15 mouse cellular contexts compared by ENCODE assay signal in genomic region chr3:127035540-127035939, GRCm38 (mm10).
DNase-seq lines count a peak whose midpoint lies in the region; TF ChIP-seq lines count a peak whose summit lies in the region.
"Had no signal": no experiment of that assay in that cellular context is flagged by ENCODE, and none has a peak within 500 bp of the region (broad histone marks: within the 10 kb centered on the region; RNA-seq: fewer than 3 reads in every experiment).

No protein-coding gene starts in this region.

- peak overlapping the region; percentile 77 for H3K27ac ChIP-seq in layer of hippocampus, adult 2 months
- H3K27ac ChIP-seq: forebrain, embryonic 13.5 days; lung, embryonic 15.5 days; neural tube, embryonic 13.5 days had no signal

- peak; percentile 73 for DNase-seq in layer of hippocampus, adult 11-12 months (ENCODE audit: low spot score)
- DNase-seq in layer of hippocampus, postnatal 10 days (ENCODE audit: low spot score in 2 of 2), result no peak
- DNase-seq in layer of hippocampus, adult 2 months (ENCODE audit: low spot score in 2 of 2), result peak; percentile 48 to 76
- DNase-seq in left cerebral cortex, postnatal 10 days (ENCODE audit: extremely low spot score in 1 of 2, low spot score in 2 of 2), result peak; percentile 31 to 51
- DNase-seq in right cerebral cortex, postnatal 14 days, result peak; percentile 56
- no peak for DNase-seq in cerebellum, adult 18-20 months
- DNase-seq in cerebellum, adult 8-10 months, result no peak
- DNase-seq in urinary bladder, adult 18-20 months (ENCODE audit: low spot score in 2 of 2), result no peak
- DNase-seq: adrenal gland, postnatal 36 days; gastrocnemius, postnatal 14 days; heart, postnatal 36 days had no signal

- intact Hi-C loops in left cerebral cortex, postnatal 10 days (cut with DNase I), result no loop called here

- TF ChIP-seq CTCF in layer of hippocampus, adult 2 months (conservative IDR thresholded peaks at IDR 0.05), result no peak

- H3K4me3 ChIP-seq in layer of hippocampus, adult 2 months, result no peak overlapping the region
- H3K4me3 ChIP-seq: forebrain, embryonic 13.5 days; lung, embryonic 15.5 days; megakaryocyte, embryonic 14.5 days; neural tube, embryonic 13.5 days had no signal

Comparison
In these comparisons a context has a peak if more than half of its experiments do, and no peak if none do; other contexts are left out.
1. DNase-seq: peak in layer of hippocampus, adult 11-12 months (single experiment), layer of hippocampus, adult 2 months (2 of 2), left cerebral cortex, postnatal 10 days (2 of 2) and right cerebral cortex, postnatal 14 days (single experiment); none in layer of hippocampus, postnatal 10 days (0 of 2), cerebellum, adult 18-20 months (0 of 2), cerebellum, adult 8-10 months (single experiment) and urinary bladder, adult 18-20 months (0 of 2).